Mouse (Mus musculus): ENCODE data around the gene Mark1. TPM values are rescaled to one million over a fixed set of nuclear protein-coding genes. Genes with fewer than 3 reads are reported as not detected.

Gene Mark1
- polyA plus RNA-seq, 1 experiment = 1.1 TPM

DNA sequence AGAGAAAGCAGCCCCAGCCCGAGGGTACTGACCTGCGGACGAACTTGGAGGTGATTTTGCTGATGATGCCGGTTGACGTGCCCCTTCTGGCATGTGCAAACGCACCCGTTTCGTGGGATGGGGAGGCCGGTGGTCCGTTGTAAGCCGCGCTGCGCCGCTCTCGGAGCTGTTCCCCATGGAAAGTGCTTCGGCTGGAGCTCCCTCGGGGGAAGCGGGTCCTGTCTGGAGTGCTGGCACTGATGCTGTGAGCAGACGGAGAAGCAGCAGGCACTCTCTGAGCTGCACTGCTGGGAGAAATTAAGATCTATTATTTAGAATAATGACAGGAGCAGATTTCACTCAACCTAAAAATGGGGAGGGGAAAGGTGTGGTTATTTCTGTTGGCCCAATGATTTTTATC is 94.0 kb downstream of the Mark1 start:
- no peak for DNase-seq (ENCODE audit: low read depth, low spot score)
- 89% methylated on average over 19 of the region's 19 CpGs for WGBS

DNA sequence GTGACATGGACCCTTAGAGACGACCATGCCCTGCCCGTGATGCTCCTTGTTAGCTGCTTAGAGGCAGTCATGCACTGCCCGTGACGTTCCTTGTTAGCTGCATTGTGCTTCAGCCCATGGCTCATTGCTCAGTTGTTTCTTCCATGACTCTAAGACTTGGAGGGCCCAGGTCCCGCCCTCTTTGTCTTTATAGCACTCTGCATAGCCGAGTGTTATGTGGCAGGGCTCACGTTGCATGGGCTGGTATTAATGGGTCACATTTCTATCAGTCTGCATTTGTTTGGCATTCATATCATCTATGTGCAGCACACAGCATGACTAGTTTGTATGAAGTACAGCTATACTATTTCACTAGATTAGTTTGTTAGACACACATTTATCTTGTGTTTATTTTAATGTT is 95.7 kb downstream of the Mark1 start:
- 69% methylated on average over 7 of the region's 7 CpGs for WGBS
- no peak for DNase-seq (ENCODE audit: low read depth, low spot score)

GRCm38 (mm10) chr1:184902886-184903285 is 96.5 kb downstream of the Mark1 start:
- DNase-seq (ENCODE audit: low read depth, low spot score) = no peak
- 94% methylated on average over 7 of the region's 7 CpGs for WGBS

DNA sequence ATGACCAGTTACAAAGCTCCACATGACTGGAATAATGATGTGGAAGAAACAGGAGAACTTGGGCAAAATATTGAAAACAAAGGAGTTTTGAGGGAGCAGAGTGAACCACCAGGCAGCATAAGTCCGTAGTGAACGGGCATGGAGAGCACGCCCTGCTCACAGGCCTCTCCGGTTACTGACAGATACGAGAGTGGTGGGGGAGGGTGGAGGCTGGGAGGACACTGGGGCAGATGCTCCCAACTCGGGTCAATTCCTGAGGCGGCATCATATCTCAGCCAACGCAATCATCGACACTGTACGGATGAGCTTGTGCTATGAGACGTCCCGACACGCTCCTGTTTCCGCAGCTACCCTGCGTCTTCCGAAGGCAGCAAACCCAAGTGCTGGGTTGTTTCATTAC is 102.0 kb downstream of the Mark1 start:
- no peak for DNase-seq (ENCODE audit: low read depth, low spot score)
- WGBS = 87% methylated on average over 16 of the region's 16 CpGs

- 72% methylated on average over 3 of the region's 3 CpGs for WGBS
- DNase-seq (ENCODE audit: low read depth, low spot score) = no peak
These were observed 107.4 kb downstream of the Mark1 start for GRCm38 (mm10) chr1:184891998-184892397.

GRCm38 (mm10) chr1:184889454-184889853 is 109.9 kb downstream of the Mark1 start:
- DNase-seq (ENCODE audit: low read depth, low spot score) = no peak
- 90% methylated on average over 6 of the region's 6 CpGs for WGBS

- 84% methylated on average over 1 of the region's 1 CpGs for WGBS
- DNase-seq (ENCODE audit: low read depth, low spot score) = no peak
These were observed 113.2 kb downstream of the Mark1 start for GRCm38 (mm10) chr1:184886160-184886559.

GRCm38 (mm10) chr1:184882281-184883268 is 116.8 kb downstream of the Mark1 start, which contains the start of gene C130074G19Rik:
Gene C130074G19Rik, minus strand, starts transcription at chr1:184883218.
- no peak for DNase-seq (ENCODE audit: low read depth, low spot score)
- 3% methylated on average over 77 of the region's 77 CpGs for WGBS

GRCm38 (mm10) chr1:184881861-184882260 is 117.5 kb downstream of the Mark1 start:
- DNase-seq (ENCODE audit: low read depth, low spot score) = no peak
- 34% methylated on average over 7 of the region's 7 CpGs for WGBS

- DNase-seq (ENCODE audit: low read depth, low spot score) = no peak
- 87% methylated on average over 5 of the region's 5 CpGs for WGBS
These were observed 118.2 kb downstream of the Mark1 start for GRCm38 (mm10) chr1:184881211-184881610.

DNA sequence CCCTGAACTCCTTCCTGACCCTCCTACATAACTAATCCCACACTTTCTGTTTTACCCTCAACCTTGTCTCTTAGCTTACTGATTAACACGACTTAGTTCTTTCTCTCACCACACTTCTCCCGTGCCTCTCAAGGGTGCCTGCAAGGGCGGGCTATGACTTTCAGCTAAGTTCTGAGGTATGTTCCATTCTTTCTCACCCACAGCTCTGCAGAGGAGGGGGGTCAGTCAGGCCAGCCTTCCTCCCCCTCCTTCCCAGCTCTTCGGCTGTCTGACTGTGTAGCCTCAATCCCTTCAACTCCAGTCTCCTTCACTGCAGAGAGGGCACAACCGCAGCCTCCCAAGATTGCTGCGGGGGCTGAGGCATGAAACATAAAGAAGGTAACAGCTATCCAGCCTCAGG is 120.5 kb downstream of the Mark1 start:
- DNase-seq (ENCODE audit: low read depth, low spot score) = no peak
- 76% methylated on average over 6 of the region's 6 CpGs for WGBS

GRCm38 (mm10) chr1:184877306-184877705 is 122.1 kb downstream of the Mark1 start:
- DNase-seq (ENCODE audit: low read depth, low spot score) = no peak
- WGBS = 79% methylated on average over 2 of the region's 2 CpGs

DNA sequence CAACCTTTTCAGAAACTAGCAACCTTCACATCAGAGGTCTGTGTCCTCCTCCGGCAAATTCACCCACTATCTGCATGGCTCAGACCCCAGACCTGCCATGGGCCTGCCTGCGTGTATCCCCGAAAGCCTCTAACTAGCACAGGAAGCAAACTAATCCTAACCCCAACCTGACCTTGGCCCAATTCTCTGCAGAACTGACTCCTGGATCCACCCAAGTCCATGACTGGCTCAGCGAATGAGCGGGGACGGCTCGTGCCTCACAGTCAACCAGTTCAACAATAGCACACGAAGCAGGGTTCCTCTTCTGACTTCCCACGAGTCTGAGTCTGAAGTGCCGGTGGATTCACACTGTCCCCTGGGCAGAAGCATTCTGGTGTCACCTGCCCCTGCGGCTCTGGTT is 125.5 kb downstream of the Mark1 start:
- WGBS = 89% methylated on average over 11 of the region's 11 CpGs
- no peak for DNase-seq (ENCODE audit: low read depth, low spot score)

- no peak for DNase-seq (ENCODE audit: low read depth, low spot score)
- WGBS = 39% methylated on average over 7 of the region's 7 CpGs
These were observed 127.1 kb downstream of the Mark1 start for GRCm38 (mm10) chr1:184872069-184872819.

- WGBS = 97% methylated on average over 1 of the region's 1 CpGs
- no peak for DNase-seq (ENCODE audit: low read depth, low spot score)
These were observed 127.9 kb downstream of the Mark1 start for GRCm38 (mm10) chr1:184871506-184871905.

DNA sequence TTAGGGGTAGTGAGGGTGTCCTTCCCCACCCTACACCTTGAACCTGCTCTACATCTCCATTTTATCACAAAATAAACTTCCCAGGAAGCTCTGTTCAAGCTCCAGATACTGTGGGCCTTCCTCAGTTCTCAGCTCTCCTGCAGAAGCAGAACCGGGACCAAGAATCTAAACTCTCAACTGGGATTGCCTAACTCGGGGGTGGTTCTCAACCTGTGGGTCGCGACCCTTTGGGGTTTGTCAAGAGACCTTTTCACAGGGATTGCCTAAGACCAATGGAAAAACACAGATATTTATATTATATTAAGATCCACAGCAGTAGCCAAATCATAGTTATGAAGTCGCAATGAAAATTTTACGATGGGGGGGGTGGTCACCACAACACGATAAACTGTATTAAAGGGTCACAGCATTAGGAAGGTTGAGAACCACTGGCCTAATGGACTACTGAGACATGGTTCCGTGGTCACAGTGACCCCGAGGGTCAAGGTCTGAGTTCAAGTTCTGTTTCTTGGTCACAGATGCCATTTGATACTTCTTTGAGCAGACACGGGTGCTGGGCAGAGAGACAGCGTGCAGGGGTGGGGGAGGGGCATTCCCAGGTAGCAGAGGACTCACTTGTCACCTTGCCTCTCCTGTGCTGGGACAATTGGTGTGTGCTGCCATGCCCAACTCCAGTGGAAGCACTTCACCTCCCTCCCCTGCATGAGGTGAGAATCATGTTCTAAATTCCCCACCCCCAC is 128.6 kb downstream of the Mark1 start:
- 64% methylated on average over 11 of the region's 11 CpGs for WGBS

DNA sequence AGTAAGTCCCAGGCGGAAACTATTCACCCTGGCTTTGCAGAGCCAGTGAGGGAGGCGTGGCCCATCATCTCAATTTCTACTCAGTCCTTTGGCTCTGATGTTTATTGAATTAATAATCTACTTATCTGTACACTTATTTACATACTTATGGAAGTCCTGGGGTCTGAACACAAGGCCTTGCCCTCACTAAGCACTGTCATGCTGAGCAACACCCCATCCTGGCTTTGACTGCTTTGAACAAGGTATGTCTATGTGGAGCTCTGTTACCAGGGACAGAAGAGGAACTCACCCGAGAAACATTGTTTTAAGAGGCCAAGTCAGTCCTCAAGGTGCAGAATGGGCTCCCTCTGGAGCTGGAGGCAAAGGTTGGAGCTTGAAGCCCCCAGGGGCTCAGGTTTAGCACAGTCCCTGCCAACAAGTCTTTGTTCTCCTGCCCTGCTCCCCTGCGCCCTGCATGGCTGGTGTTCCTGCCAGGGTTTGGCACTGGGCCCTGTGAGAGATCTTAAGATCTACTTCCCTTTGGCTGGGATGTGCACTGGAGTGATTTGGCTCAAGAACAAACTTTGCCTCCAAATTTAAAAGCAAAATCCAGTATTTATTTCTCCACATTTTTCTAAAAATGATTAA is 129.3 kb downstream of the Mark1 start:
- WGBS = 30% methylated on average over 4 of the region's 4 CpGs
- DNase-seq (ENCODE audit: low read depth, low spot score) = no peak

More for the DNA sequence above, 128.6 kb downstream of the Mark1 start:
- DNase-seq (ENCODE audit: low read depth, low spot score) = no peak

DNA sequence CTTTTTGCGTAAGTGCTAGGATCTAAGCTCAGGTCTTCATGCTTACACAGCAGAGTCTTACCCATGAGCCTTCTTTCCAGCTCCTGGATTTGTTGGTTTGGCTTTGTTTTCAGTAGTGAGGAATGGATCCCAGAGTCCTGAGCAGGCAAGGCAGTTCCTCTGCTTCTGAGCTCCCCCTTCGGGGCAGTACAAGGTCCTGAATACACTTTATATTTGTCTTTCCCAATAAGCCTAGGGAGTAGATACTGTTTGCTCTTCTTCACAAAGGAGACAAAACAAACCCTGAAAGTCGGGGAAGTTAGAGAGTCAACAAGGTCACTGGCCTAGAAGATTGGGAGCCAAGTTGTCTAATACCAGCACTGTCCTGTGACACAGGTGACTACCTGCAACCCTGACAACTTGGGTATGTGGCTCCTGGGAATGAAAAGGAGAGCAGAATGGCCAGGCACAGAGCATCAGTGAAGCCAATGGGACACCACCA is 131.7 kb downstream of the Mark1 start:
- DNase-seq (ENCODE audit: low read depth, low spot score) = no peak
- WGBS = 53% methylated on average over 3 of the region's 3 CpGs

GRCm38 (mm10) chr1:184864381-184864801 is 135.0 kb downstream of the Mark1 start:
- no peak for DNase-seq (ENCODE audit: low read depth, low spot score)
- 37% methylated on average over 7 of the region's 7 CpGs for WGBS

Data from large intestine, adult 2 months (tissue).